Mouse (Mus musculus) liver, embryonic 12.5 days (tissue): ENCODE measurements around the gene Ccdc6. TPM values are rescaled to one million over a fixed set of nuclear protein-coding genes. Genes with fewer than 3 reads are reported as not detected.

Source experiments
- ATAC-seq: fragments of 200-750 bp; cut with Nextera tagmentation; 2 replicates; pipeline ENCODE4 v1.8.0; 2017; ENCODE audit warnings: moderate number of reproducible peaks, mild to moderate bottlenecking, moderate library complexity
- H3K27ac ChIP-seq: fragments of 300-500 bp; sonication (generic); 2 replicates; pipeline ENCODE4 v1.5.1; 2016; ENCODE audit warnings: mild to moderate bottlenecking
- H3K27me3 ChIP-seq: fragments of 300-500 bp; sonication (generic); replicated peaks from 2 replicates; pipeline ENCODE4 v1.6.1; 2016; ENCODE audit warnings: mild to moderate bottlenecking, moderate library complexity
- H3K36me3 ChIP-seq: fragments of 300-500 bp; sonication (generic); 2 replicates; pipeline ENCODE4 v1.6.1; 2016; ENCODE audit warnings: mild to moderate bottlenecking, moderate library complexity
- H3K4me1 ChIP-seq: fragments of 300-500 bp; sonication (generic); 2 replicates; pipeline ENCODE4 v1.6.1; 2016
- H3K4me2 ChIP-seq: fragments of 300-500 bp; sonication (generic); 2 replicates; pipeline ENCODE4 v1.6.1; 2016; ENCODE audit warnings: mild to moderate bottlenecking, moderate library complexity
- H3K4me3 ChIP-seq: fragments of 300-500 bp; sonication (generic); 2 replicates; pipeline ENCODE4 v1.5.1; 2016; ENCODE audit warnings: mild to moderate bottlenecking, moderate library complexity
- H3K9ac ChIP-seq: fragments of 300-500 bp; sonication (generic); 2 replicates; pipeline ENCODE4 v1.6.1; 2016; ENCODE audit warnings: mild to moderate bottlenecking, moderate library complexity
- H3K9me3 ChIP-seq: fragments of 300-500 bp; sonication (generic); replicated peaks from 2 replicates; pipeline ENCODE4 v1.6.1; 2016; ENCODE audit warnings: mild to moderate bottlenecking, moderate library complexity
- WGBS: fragments of 180-500 bp; shearing (Covaris S2); methylation state at CpG from one replicate; pipeline ENCODE4 v1.1.7; 2016; ENCODE audit not compliant: insufficient replicate concordance; 5-methylcytosine and 5-hydroxymethylcytosine counted together
- polyA plus RNA-seq: library from polyadenylated mRNA; unstranded; fragments of >200 nt; fragmentation: Nextera tagmentation; extraction: Ambion mirVana; gene quantifications from 2 replicates; pipeline ENCODE4 v1.2.1, GENCODE M21; 2016

Ccdc6 gene
- polyA plus RNA-seq, 1 experiment from 2014 or later, result 9.5 TPM

DNA sequence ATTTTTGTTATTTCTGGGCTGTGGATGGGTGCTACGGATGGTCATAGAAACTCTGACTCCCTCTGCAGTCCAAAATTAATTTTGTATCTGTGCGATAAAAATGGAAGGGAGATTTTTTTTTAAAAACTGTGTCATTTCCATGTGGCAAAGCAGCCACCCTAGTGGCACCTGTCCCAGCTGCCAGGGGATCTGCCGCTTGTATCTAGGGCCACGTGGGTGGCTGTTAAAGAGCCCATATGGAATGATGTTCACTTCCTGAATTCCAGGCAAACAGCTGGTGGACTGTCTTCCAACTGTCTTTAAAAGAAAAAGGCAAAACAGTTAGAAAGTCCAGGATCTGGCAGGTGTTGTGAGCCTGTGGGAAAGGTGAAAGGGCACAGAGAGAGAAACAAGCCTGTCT, 25.6 kb upstream of the Ccdc6 start:
- H3K4me1 ChIP-seq, result no peaks in the 10 kb centered on the region
- H3K27me3 ChIP-seq, result peaks cover 7% of the 10 kb centered on the region; the same call in 1 of the 2 replicates
- no peak overlapping the region for H3K27ac ChIP-seq
- H3K4me2 ChIP-seq, result no peak overlapping the region
- ATAC-seq, result no peak
- 77% methylated on average over 4 of the region's 4 CpGs for WGBS
- H3K36me3 ChIP-seq, result no peaks in the 10 kb centered on the region
- H3K9me3 ChIP-seq, result peaks cover 3% of the 10 kb centered on the region; the same call in 1 of the 2 replicates
- H3K9ac ChIP-seq, result no peak overlapping the region
- no peak overlapping the region for H3K4me3 ChIP-seq

DNA sequence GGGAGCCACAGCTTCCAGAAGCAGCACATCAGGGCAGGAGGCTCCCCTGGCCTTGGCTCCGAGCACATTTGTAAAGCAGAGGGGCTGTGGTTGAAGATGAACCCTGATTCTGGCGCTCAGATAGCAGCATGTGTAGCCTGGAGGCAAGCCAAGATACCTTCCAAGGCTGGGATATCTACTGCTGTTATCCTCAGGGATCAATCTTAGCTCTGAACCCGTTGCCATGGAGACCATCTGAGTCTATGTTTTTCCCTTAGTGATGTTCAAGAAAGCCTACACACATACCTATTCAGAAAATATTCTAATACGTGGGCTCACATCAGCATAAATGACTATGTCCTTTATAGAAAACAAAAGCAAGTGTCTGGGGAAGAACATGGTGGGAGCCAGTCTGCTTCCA, 19.5 kb upstream of the Ccdc6 start:
- Histone ChIP-seq H3K9ac (no peak overlapping the region), H3K27ac (no peak overlapping the region), H3K4me1 (no peaks in the 10 kb centered on the region), H3K9me3 (no peaks in the 10 kb centered on the region), H3K4me2 (no peak overlapping the region), H3K4me3 (no peak overlapping the region), H3K36me3 (no peaks in the 10 kb centered on the region), H3K27me3 (no peaks in the 10 kb centered on the region)
- no peak for ATAC-seq
- WGBS, result 54% methylated on average over 4 of the region's 4 CpGs

GRCm38 (mm10) chr10:70080908-70081307, 16.0 kb upstream of the Ccdc6 start:
- Histone ChIP-seq H3K4me2 (no peak overlapping the region), H3K36me3 (no peaks in the 10 kb centered on the region), H3K4me1 (no peaks in the 10 kb centered on the region), H3K9me3 (no peaks in the 10 kb centered on the region), H3K27me3 (no peaks in the 10 kb centered on the region), H3K27ac (no peak overlapping the region), H3K9ac (no peak overlapping the region), H3K4me3 (no peak overlapping the region)
- no peak for ATAC-seq
- 65% methylated on average over 8 of the region's 8 CpGs for WGBS

DNA sequence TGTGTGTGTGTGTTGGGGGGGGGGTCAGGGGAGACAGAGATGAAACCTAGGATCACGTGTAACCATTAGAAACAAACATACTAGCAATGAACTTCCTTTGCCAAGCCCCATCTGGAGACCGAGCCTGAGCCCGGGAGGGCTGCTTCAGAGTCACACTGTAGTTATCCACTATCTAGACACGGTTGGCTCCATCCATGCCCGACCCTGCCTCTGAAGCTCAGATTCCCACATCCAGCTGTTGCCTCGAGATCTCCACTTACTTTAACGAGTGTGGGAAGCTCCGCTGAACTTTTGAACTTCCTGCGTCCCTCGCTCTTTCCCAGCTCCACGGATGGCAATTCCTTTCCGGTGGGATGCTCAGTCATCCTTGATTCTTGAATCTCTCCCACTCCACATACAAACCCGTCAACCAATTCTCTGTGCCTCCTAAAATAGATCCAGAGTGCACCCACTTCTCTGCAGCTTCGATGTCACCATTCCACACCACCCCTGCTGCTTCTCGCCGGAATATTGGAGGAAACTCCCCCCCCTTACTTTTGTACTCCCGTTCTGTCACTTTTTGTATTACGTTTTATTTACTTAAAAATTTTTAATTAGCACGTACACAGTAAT, 15.3 kb upstream of the Ccdc6 start:
- Histone ChIP-seq H3K9ac (no peak overlapping the region), H3K4me1 (no peaks in the 10 kb centered on the region), H3K4me2 (no peak overlapping the region), H3K36me3 (no peaks in the 10 kb centered on the region), H3K27me3 (no peaks in the 10 kb centered on the region), H3K4me3 (no peak overlapping the region), H3K9me3 (no peaks in the 10 kb centered on the region), H3K27ac (no peak overlapping the region)
- no peak for ATAC-seq
- 60% methylated on average over 19 of the region's 19 CpGs for WGBS

DNA sequence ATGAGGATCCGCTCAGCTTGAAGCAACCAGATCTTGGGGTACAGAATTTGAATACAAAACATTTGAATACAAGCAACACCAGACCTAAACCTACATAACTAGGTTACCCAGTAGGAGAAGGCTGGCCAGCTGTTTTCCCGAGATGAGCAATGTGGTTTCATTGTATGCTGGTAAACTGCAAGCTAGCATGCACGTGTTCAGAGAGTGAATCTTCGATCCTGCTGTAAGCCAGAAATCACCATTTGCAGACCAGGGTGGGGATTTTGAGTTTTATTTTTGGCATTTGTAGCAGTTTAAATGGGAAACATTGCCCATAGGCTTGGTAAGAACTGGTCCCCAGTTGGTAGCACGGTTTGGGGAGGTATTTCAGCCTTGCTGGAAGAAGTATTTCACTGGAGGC, 13.7 kb upstream of the Ccdc6 start:
- Histone ChIP-seq H3K27me3 (no peaks in the 10 kb centered on the region), H3K4me2 (no peak overlapping the region), H3K9me3 (0 out of 2 replicates have a peak, but pooled peaks cover 6% of the 10 kb centered on the region), H3K36me3 (no peaks in the 10 kb centered on the region), H3K4me3 (no peak overlapping the region), H3K9ac (no peak overlapping the region), H3K27ac (no peak overlapping the region), H3K4me1 (no peaks in the 10 kb centered on the region)
- 60% methylated on average over 5 of the region's 5 CpGs for WGBS
- ATAC-seq, result no peak

DNA sequence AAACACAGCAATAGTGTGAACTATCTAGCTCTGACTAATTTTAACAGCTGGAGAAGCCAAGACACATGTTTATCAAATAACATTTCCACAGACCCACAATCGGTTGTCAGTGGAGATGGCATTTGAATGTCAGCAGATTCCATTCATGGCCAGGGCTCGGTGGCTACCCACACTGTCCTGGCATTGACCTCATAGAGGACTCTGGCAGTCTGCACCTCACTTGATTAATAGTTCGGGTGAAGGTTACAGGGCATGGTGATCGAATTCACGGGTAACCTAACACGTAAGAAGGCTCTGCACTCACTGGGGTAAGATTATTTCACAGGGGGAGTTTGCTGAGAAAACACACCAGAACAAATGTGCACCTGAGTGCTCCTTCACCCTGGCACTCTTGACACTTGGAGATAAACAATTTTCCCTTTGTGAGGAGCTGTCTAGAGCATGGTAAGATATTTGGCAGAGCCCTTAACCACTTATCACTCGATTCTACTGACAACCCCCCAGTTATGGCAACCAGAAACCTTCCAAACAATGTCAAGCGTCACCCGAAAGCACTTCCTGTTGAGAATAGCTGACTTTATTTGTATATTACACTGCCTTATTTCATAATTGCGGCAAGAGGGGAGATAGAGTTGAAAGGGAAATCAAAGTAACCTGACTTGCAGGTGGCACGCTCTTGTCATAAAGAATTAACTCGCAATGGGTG, 11.5 kb upstream of the Ccdc6 start:
- WGBS, result 64% methylated on average over 12 of the region's 12 CpGs

GRCm38 (mm10) chr10:70088788-70089187, 8.1 kb upstream of the Ccdc6 start:
- Histone ChIP-seq H3K4me3 (no peak overlapping the region), H3K4me2 (no peak overlapping the region), H3K36me3 (no peaks in the 10 kb centered on the region), H3K9me3 (0 out of 2 replicates have a peak, but pooled peaks cover 6% of the 10 kb centered on the region), H3K27ac (no peak overlapping the region), H3K4me1 (peaks cover 8% of the 10 kb centered on the region), H3K27me3 (no peaks in the 10 kb centered on the region), H3K9ac (no peak overlapping the region)
- no peak for ATAC-seq
- 72% methylated on average over 5 of the region's 5 CpGs for WGBS

More for the DNA sequence above, 11.5 kb upstream of the Ccdc6 start:
- 0 out of 2 replicates have a peak, but pooled peaks cover 6% of the 10 kb centered on the region for H3K9me3 ChIP-seq
- H3K36me3 ChIP-seq, result no peaks in the 10 kb centered on the region
- H3K9ac ChIP-seq, result no peak overlapping the region
- no peak for ATAC-seq
- H3K4me2 ChIP-seq, result no peak overlapping the region
- no peak overlapping the region for H3K27ac ChIP-seq
- H3K4me1 ChIP-seq, result no peaks in the 10 kb centered on the region
- H3K27me3 ChIP-seq, result no peaks in the 10 kb centered on the region
- H3K4me3 ChIP-seq, result no peak overlapping the region

DNA sequence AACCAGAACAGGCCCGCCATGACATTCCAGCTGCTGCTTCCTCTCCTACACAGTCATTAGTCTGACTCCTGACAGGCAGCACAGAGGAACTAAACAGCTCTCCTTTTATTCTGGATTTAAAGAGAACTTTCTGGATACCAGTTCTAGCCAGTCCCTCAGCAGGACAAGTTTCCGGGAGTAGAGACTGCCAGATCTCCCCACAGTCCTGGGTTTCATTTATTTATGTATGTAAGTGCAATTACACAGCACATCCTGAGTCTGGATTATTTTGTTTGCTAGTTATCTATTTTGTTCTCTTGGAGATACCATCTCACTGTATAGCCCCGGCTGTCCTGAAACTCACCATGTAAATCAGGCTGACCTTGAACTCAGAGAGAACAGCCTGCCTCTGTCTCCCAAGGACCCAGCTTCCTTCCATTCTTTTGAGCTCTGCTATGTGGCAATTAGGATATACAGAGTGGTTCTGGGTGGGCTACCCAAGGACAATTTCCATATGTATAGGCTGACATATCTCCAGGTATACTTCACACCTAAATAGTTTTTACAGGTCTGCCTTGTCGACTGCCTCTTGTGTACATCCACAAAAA, 5.0 kb upstream of the Ccdc6 start:
- no peaks in the 10 kb centered on the region for H3K36me3 ChIP-seq
- peaks cover 34% of the 10 kb centered on the region for H3K4me1 ChIP-seq
- H3K27me3 ChIP-seq, result no peaks in the 10 kb centered on the region
- no peak overlapping the region for H3K4me3 ChIP-seq
- 64% methylated on average over 4 of the region's 4 CpGs for WGBS
- H3K4me2 ChIP-seq, result no peak overlapping the region
- no peak for ATAC-seq
- no peak overlapping the region for H3K27ac ChIP-seq
- H3K9ac ChIP-seq, result no peak overlapping the region
- 0 out of 2 replicates have a peak, but pooled peaks cover 6% of the 10 kb centered on the region for H3K9me3 ChIP-seq

DNA sequence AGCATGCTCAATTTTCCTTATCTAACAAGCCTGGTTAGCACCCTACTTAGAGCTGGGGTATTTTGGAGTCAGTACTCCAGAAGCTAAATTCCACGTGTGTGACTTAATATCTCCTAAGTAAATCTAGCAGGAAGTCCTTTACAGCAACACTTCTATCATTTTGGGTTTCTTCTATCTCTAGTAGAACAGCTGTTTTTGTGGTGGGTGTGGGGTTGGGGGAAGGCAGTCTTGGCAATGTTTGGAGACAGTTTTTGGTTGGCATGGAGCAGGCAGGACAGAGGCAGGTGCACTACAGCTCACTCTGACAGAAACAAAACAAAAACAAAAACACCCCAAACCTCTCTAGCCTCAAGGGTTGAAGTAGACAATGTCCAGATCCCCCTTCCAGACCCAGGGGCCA, 3.1 kb upstream of the Ccdc6 start:
- ATAC-seq, result no peak
- Histone ChIP-seq H3K36me3 (no peaks in the 10 kb centered on the region), H3K4me1 (peaks cover 47% of the 10 kb centered on the region), H3K4me3 (no peak overlapping the region), H3K9ac (0 out of 2 replicates have a peak overlapping the region, but pooled peaks have one; percentile 14), H3K4me2 (no peak overlapping the region), H3K27me3 (no peaks in the 10 kb centered on the region), H3K27ac (no peak overlapping the region), H3K9me3 (no peaks in the 10 kb centered on the region)
- WGBS, result 9% methylated on average over 1 of the region's 1 CpGs

DNA sequence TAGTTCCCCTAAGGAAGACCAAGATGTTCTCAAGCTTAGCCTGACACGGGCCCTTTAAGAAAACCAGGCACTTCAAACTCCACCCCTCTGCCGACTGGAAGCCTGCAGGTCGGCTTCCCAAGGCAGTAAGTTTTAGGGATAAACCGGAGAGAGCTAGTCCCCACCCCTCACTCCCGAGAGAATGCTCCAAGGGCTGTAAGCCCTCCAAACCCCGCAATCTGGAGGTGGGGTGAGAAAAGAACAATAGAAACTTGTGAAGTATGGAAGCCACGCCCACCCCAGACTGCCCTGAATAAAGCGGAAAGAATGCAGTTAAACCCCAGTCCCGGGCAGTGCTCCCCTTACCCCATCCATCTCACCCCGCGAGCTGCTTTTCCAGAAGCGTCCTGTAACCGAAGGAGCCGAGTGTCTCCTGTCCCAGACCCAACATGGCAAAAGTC, 1.9 kb upstream of the Ccdc6 start:
- H3K4me3 ChIP-seq, result peak overlapping the region; percentile 77
- H3K27me3 ChIP-seq, result no peaks in the 10 kb centered on the region
- peaks cover 60% of the 10 kb centered on the region for H3K4me1 ChIP-seq
- H3K36me3 ChIP-seq, result peaks cover 6% of the 10 kb centered on the region
- no peak for ATAC-seq
- under 1% methylated on average over 14 of the region's 14 CpGs for WGBS
- H3K9me3 ChIP-seq, result no peaks in the 10 kb centered on the region
- peak overlapping the region; percentile 98 for H3K4me2 ChIP-seq
- peak overlapping the region; percentile 84 for H3K27ac ChIP-seq
- H3K9ac ChIP-seq, result peak overlapping the region; percentile 86

GRCm38 (mm10) chr10:70095506-70096270, 1.2 kb upstream of the Ccdc6 start:
- Histone ChIP-seq H3K4me3 (peak overlapping the region; percentile 77), H3K9ac (peak overlapping the region; percentile 86), H3K36me3 (peaks cover 11% of the 10 kb centered on the region), H3K27ac (peak overlapping the region; percentile 84), H3K4me1 (peaks cover 61% of the 10 kb centered on the region), H3K27me3 (no peaks in the 10 kb centered on the region), H3K4me2 (peak overlapping the region; percentile 98), H3K9me3 (no peaks in the 10 kb centered on the region)
- ATAC-seq, result no peak
- 18% methylated on average over 13 of the region's 13 CpGs for WGBS
